Mouse (Mus musculus) erythroblast, embryonic 14.5 days (primary cell): ENCODE results near the gene Urb1.

Experiments used
- GATA1 ChIP-seq: IDR thresholded peaks from 2 replicates; pipeline ENCODE4 v1.6.1; 2012; ENCODE audit warnings: low read length, inconsistent platforms, mixed read lengths
- TAL1 ChIP-seq: IDR thresholded peaks from 3 replicates; pipeline ENCODE4 v1.6.1; 2012; ENCODE audit warnings: low read length, inconsistent platforms, mixed read lengths

DNA sequence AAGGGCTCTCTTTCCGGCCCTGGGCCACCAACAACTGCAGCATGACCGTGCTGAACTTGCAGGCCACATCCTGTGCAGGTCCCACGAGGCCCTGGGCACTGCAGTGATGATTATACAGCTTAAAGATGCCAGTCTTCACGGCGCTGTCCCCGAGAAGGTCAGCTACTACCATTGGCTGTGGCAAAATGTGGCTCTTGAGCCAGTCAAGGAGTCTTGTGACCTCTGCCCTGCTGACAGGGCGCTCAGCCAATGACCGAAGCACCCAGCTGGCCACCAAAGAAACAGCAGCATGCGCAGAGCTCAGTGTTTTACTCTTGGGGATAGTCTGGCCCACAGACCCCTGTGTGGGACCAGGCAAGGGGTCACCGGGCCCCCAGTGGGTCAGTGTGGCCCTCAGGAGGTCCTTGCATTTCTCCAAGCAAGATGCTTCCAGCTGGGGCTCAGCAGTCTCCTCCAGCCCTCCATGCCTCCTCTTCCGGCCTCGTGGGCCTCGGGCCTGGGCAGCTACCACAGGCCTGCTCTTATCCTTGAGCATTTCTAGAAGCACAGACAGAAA lies 56.7 kb downstream of the Urb1 start:
- TF ChIP-seq GATA1 = no peak
- no peak for TF ChIP-seq TAL1
